Mouse (Mus musculus) liver, embryonic 13.5 days (tissue): Measurements from ENCODE around the gene Dok3. TPM values are rescaled to one million over a fixed set of nuclear protein-coding genes. Genes with fewer than 3 reads are reported as not detected.

Source experiments
- ATAC-seq: fragments of 200-750 bp; cut with Nextera tagmentation; 2 replicates; pipeline ENCODE4 v1.8.0; 2017; ENCODE audit warnings: low read depth, mild to moderate bottlenecking, moderate number of reproducible peaks, moderate library complexity
- DNase-seq: peaks from one replicate; pipeline ENCODE4 v3.0.0; 2022
- H3K27ac ChIP-seq: fragments of 300-500 bp; sonication (generic); 2 replicates; pipeline ENCODE4 v1.5.1; 2015; ENCODE audit warnings: moderate library complexity, mild to moderate bottlenecking, inconsistent platforms
- H3K27me3 ChIP-seq: fragments of 300-500 bp; sonication (generic); 2 replicates; pipeline ENCODE4 v1.6.1; 2015; ENCODE audit warnings: mild to moderate bottlenecking, inconsistent platforms
- H3K36me3 ChIP-seq: fragments of 300-500 bp; sonication (generic); 2 replicates; pipeline ENCODE4 v1.6.1; 2015; ENCODE audit warnings: mild to moderate bottlenecking, inconsistent platforms
- H3K4me1 ChIP-seq: fragments of 300-500 bp; sonication (generic); replicated peaks from 2 replicates; pipeline ENCODE4 v1.6.1; 2015; ENCODE audit warnings: inconsistent platforms
- H3K4me2 ChIP-seq: fragments of 300-500 bp; sonication (generic); 2 replicates; pipeline ENCODE4 v1.6.1; 2015; ENCODE audit warnings: inconsistent platforms, mild to moderate bottlenecking, moderate library complexity
- H3K4me3 ChIP-seq: fragments of 300-500 bp; sonication (generic); replicated peaks from 2 replicates; pipeline ENCODE4 v1.5.1; 2015; ENCODE audit warnings: mild to moderate bottlenecking, inconsistent platforms
- H3K9ac ChIP-seq: fragments of 300-500 bp; sonication (generic); 2 replicates; pipeline ENCODE4 v1.6.1; 2015; ENCODE audit warnings: mild to moderate bottlenecking, inconsistent platforms
- H3K9me3 ChIP-seq: fragments of 300-500 bp; sonication (generic); replicated peaks from 2 replicates; pipeline ENCODE4 v1.6.1; 2016; ENCODE audit warnings: inconsistent platforms
- WGBS: fragments of 180-500 bp; shearing (Covaris S2); methylation state at CpG from one replicate; pipeline ENCODE4 v1.1.7; 2015; ENCODE audit not compliant: insufficient replicate concordance; 5-methylcytosine and 5-hydroxymethylcytosine counted together
- polyA plus RNA-seq: library from polyadenylated mRNA; unstranded; fragments of >200 nt; fragmentation: Nextera tagmentation; extraction: Ambion mirVana; gene quantifications from 2 replicates; pipeline ENCODE4 v1.2.1, GENCODE M21; 2015

Gene Dok3
- polyA plus RNA-seq, 1 experiment from 2014 or later: 3.8 TPM

DNA sequence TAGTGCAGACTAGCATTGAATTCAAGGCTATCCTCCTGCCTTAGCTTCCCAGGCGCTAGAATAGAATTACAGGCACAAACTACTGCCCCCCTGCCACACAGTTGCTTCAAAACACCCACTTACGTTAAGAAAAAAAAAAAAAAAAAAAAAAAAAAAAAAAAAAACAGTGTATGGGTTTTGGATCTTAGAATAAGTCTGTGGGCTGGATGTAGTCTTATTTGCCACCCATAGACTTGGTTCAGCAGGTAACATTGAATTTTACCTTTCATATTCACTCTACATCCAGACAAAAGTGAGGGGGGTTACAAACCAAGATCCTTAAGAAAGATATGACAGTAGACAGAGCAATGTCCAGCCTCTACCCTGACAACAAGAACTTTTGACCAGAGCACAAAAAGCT is 38.9 kb upstream of the Dok3 start:
- Histone ChIP-seq H3K4me3 (no peak overlapping the region), H3K9me3 (no peaks in the 10 kb centered on the region), H3K9ac (no peak overlapping the region), H3K27me3 (no peaks in the 10 kb centered on the region), H3K4me1 (peaks cover 33% of the 10 kb centered on the region), H3K4me2 (no peak overlapping the region), H3K27ac (no peak overlapping the region), H3K36me3 (peaks cover 14% of the 10 kb centered on the region)
- WGBS: 78% methylated on average over 2 of the region's 2 CpGs
- ATAC-seq (no peak), DNase-seq (no peak)

DNA sequence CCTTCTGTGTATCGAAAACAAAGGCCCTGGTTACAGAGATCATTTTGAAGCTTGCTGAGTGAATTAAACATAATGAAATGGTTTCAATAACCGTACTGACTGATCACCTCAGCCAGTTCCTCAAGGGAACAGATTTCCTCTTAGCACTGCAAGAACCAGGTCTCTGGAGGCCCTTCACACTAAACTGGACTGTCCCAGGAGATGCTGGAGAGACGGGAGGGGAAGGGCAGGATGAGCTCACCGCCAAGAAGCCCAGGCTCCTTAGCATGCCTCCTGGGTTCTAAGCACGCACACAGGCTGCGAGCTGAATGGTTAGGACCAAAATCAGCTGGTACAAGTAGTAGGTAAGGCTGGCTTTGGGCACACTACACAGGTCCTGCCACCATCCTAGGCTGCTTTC is 37.9 kb upstream of the Dok3 start:
- peaks cover 14% of the 10 kb centered on the region for H3K36me3 ChIP-seq
- no peak overlapping the region for H3K27ac ChIP-seq
- no peak overlapping the region for H3K4me2 ChIP-seq
- H3K4me3 ChIP-seq: no peak overlapping the region
- H3K9ac ChIP-seq: no peak overlapping the region
- H3K27me3 ChIP-seq: no peaks in the 10 kb centered on the region
- no peaks in the 10 kb centered on the region for H3K9me3 ChIP-seq
- no peak for ATAC-seq
- 80% methylated on average over 6 of the region's 6 CpGs for WGBS
- DNase-seq: no peak
- H3K4me1 ChIP-seq: peaks cover 28% of the 10 kb centered on the region

DNA sequence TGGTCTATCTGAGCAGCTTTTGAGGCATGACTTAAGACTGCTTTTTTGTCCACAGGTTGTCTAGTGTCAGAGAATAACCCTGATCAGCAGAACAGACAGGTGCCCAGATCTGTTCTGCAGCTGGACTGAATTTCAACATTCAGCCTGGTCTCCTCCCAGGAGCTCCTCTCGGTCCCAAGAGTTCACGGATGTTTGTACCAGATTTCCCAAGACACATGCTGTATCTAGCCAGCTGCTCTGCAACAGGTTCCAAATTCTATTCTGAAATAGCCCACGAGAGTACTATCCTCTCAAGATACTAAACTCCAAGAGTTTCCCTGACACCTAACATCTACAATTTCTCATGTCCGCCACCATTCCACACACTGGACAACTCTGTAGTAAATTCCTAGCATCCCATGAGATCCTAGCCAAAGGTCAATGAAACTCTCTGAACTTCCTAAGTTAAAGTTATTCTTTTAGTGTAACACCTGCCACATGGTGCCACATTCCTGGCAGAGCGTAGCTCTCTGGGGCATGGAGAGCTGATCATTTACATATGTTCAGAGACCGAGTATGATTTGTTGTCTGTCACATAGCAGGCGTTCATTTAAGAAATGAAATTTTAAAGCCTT is 34.3 kb upstream of the Dok3 start:
- DNase-seq: no peak
- Histone ChIP-seq H3K27ac (no peak overlapping the region), H3K9ac (no peak overlapping the region), H3K36me3 (peaks cover 20% of the 10 kb centered on the region), H3K27me3 (no peaks in the 10 kb centered on the region), H3K4me2 (no peak overlapping the region), H3K4me3 (no peak overlapping the region), H3K9me3 (no peaks in the 10 kb centered on the region), H3K4me1 (0 out of 2 replicates have a peak, but pooled peaks cover 6% of the 10 kb centered on the region)
- WGBS: 78% methylated on average over 7 of the region's 7 CpGs
- no peak for ATAC-seq

DNA sequence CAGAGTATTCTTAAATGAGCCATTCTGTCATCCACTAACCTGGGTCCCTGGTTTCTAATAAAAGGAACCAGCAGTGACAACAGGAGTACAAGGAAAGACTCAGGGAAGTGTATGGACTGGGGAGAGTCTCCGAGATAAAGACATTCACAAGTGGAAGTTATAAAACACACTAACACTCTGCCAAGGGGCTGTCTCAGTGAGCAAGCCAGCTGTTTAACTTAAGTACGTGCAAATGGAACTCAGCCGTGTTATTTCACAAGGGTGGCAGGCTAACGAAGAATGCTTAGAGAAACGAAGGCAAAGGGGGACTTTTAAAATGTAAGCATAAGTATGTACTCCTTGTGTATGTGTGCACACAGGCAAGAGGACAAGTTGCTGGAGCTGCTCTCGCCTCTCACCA is 28.4 kb upstream of the Dok3 start:
- H3K36me3 ChIP-seq: peaks cover 44% of the 10 kb centered on the region
- WGBS: 84% methylated on average over 6 of the region's 6 CpGs
- DNase-seq: no peak

DNA sequence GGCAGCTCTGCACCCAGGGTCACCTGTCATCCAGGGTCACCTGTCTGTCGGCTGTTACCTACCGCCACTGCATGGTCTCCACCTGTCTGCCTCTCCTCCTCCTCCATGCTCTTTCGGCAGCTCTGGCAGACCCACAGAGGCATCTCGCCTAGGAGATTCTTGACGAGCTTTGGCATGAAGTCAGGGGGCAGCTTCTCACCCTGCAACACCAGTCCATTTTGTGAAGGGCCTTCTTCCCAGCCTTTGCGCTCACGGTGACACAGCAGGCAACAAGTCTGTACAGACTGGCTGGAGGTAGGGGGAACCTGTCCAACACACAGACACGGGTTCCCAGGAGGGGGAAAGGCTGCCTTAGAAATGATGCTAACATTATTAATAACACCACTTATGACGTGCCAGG is 26.8 kb upstream of the Dok3 start:
- Histone ChIP-seq H3K27me3 (no peaks in the 10 kb centered on the region), H3K36me3 (peaks cover 51% of the 10 kb centered on the region)
- 84% methylated on average over 9 of the region's 9 CpGs for WGBS

More for the DNA sequence above, 28.4 kb upstream of the Dok3 start:
- H3K4me2 ChIP-seq: no peak overlapping the region
- no peaks in the 10 kb centered on the region for H3K4me1 ChIP-seq
- no peak for ATAC-seq
- no peak overlapping the region for H3K4me3 ChIP-seq
- H3K9me3 ChIP-seq: no peaks in the 10 kb centered on the region
- H3K27me3 ChIP-seq: no peaks in the 10 kb centered on the region
- H3K27ac ChIP-seq: no peak overlapping the region
- H3K9ac ChIP-seq: no peak overlapping the region

DNA sequence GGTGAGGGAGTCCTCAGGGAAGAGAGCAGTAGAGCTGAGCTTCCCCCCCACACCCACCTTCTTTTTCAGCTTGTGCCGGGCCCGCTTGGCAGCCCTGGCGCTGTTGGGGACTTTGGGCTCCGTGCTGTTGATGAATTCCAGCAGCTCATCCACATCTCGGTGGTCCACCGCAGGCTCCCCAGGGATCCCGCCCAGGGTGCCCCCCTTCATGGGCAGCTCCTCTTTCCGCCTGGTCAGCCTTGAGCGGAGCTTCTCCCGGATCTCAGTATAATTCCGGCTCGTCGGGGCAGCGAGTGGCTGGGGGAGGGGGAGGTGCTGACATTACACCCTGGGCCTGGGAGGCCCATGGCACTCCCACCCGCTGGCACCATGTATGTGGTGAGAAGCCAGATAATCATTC is 20.0 kb upstream of the Dok3 start:
- no peaks in the 10 kb centered on the region for H3K27me3 ChIP-seq
- H3K4me2 ChIP-seq: no peak overlapping the region
- H3K36me3 ChIP-seq: peaks cover 83% of the 10 kb centered on the region
- H3K4me3 ChIP-seq: no peak overlapping the region
- ATAC-seq: no peak
- H3K9me3 ChIP-seq: no peaks in the 10 kb centered on the region
- no peak overlapping the region for H3K27ac ChIP-seq
- H3K4me1 ChIP-seq: peaks cover 23% of the 10 kb centered on the region
- no peak for DNase-seq
- WGBS: 88% methylated on average over 15 of the region's 15 CpGs
- no peak overlapping the region for H3K9ac ChIP-seq

More for the DNA sequence above, 26.8 kb upstream of the Dok3 start:
- Histone ChIP-seq H3K9me3 (no peaks in the 10 kb centered on the region), H3K27ac (no peak overlapping the region), H3K4me1 (no peaks in the 10 kb centered on the region), H3K4me2 (no peak overlapping the region), H3K9ac (no peak overlapping the region), H3K4me3 (no peak overlapping the region)
- DNase-seq (no peak), ATAC-seq (no peak)

DNA sequence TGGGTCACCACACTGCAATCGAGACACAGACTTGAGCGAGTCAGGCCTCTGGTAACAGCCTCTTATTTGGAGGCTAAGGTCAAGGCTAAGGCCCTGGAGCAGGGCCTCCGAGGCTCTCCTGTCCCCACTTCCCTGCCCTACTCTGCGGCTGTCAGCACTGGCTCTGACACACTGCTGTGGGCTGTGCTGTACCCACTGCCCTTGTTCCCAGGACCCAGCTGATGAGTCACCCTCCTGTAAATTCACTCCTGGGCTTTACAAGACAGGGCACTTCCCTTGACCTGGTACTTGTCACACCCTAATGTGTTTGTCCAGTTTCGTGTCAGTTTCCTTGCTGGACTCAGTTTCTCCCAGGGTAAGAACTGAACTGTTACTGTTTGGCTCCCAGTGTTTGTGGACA is 19.3 kb upstream of the Dok3 start:
- ATAC-seq: no peak
- WGBS: 65% methylated on average over 5 of the region's 5 CpGs

DNA sequence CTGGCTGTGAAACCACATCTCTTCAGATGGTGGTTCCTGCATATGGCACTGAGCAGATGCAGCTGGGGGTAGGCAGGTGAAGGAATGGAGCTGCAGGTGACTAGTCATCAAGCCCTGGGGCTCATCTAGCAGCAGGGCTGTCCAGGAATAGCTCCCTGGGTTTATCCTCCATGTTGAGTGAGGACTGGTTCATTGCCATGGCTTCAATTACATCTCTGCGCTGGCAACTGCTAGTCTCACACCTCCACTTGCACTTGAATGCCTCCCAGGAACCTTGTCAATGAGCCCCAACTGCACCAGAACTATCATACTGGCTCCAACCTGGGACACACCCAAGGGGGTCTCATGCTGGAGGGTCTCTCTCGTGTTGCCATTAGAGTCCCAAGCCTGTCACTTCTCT is 18.8 kb upstream of the Dok3 start:
- DNase-seq (no peak), ATAC-seq (no peak)
- 79% methylated on average over 2 of the region's 2 CpGs for WGBS
- Histone ChIP-seq H3K4me3 (no peak overlapping the region), H3K4me2 (no peak overlapping the region), H3K36me3 (peaks cover 83% of the 10 kb centered on the region), H3K4me1 (peaks cover 25% of the 10 kb centered on the region), H3K27ac (no peak overlapping the region), H3K9ac (no peak overlapping the region), H3K27me3 (no peaks in the 10 kb centered on the region), H3K9me3 (no peaks in the 10 kb centered on the region)

More for the DNA sequence above, 19.3 kb upstream of the Dok3 start:
- Histone ChIP-seq H3K9me3 (no peaks in the 10 kb centered on the region), H3K27me3 (no peaks in the 10 kb centered on the region), H3K4me3 (no peak overlapping the region), H3K4me1 (peaks cover 25% of the 10 kb centered on the region), H3K36me3 (peaks cover 83% of the 10 kb centered on the region), H3K9ac (no peak overlapping the region), H3K4me2 (no peak overlapping the region), H3K27ac (no peak overlapping the region)
- no peak for DNase-seq

DNA sequence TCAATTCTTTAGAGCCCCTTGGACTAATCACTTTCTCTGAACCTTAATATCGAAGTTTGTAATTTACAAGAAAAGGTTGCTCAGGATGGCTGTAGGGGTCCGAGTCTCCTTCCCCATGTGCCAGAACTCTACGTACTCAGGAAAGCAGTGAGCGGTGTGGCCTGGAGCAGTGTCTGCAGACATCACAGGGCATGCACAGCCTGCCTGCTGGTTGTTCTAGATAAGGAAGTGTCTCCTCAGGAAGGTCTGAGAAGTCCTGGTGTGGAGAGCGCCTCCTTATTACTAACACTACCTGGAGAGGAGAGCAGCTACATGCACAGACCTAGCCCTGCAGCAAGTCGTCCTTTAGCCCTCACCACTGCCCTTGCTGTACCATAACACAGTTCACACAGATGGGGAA is 15.7 kb upstream of the Dok3 start:
- DNase-seq: peak; percentile 53
- WGBS: 31% methylated on average over 6 of the region's 6 CpGs
- peak overlapping the region; percentile 60 for H3K27ac ChIP-seq
- peaks cover 89% of the 10 kb centered on the region for H3K36me3 ChIP-seq
- H3K4me3 ChIP-seq: no peak overlapping the region
- peaks cover 40% of the 10 kb centered on the region for H3K4me1 ChIP-seq
- H3K9ac ChIP-seq: peak overlapping the region; percentile 31; the same call in 1 of the 2 replicates
- H3K4me2 ChIP-seq: peak overlapping the region; percentile 25
- no peaks in the 10 kb centered on the region for H3K27me3 ChIP-seq
- ATAC-seq: peak; percentile 95
- no peaks in the 10 kb centered on the region for H3K9me3 ChIP-seq

DNA sequence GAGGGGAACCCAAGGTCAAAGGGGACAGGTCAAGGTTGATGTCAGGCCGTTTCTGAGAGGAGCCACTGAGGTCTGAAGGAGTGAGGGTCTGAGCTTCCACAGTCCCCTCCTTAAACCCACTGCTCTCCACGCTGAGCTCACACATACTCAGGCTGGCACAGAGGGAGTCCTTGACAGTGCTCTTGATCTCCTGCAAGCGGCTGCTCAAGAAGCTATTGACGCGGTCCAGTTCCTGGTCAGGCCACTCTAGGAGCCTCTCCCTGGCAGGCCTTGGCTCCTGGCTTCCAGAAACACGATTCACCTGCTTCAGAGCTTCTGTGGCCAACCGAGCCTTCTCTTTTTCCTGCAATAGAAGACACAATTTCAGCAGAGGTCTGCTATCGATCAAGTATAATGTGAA is 14.4 kb upstream of the Dok3 start:
- Histone ChIP-seq H3K9me3 (no peaks in the 10 kb centered on the region), H3K9ac (no peak overlapping the region), H3K36me3 (peaks cover 92% of the 10 kb centered on the region), H3K4me1 (peaks cover 40% of the 10 kb centered on the region), H3K27me3 (no peaks in the 10 kb centered on the region), H3K4me2 (no peak overlapping the region), H3K27ac (no peak overlapping the region), H3K4me3 (no peak overlapping the region)
- DNase-seq (no peak), ATAC-seq (no peak)
- 82% methylated on average over 8 of the region's 8 CpGs for WGBS

DNA sequence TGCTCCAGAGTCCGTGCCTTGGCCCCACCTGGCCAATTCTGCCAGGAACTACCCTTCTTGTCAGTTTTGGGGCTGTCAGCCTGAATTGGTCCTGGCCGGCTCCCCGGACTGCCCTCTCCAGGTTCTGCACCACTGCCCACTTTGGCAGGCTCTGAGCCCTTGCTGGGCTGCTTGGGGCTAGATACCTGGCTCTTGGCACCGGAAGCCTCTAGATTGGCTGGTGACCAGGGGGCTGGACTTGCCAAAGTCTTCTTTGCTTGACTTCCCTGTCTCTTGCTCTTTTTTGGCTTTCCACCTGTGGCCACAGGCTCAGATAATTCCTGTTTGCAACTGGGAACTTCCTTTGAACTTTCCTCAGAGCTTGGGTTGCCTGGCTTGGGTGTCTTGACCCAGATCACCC is 13.8 kb upstream of the Dok3 start:
- DNase-seq (no peak), ATAC-seq (no peak)
- H3K27me3 ChIP-seq: no peaks in the 10 kb centered on the region
- peaks cover 40% of the 10 kb centered on the region for H3K4me1 ChIP-seq
- H3K4me2 ChIP-seq: no peak overlapping the region
- 89% methylated on average over 4 of the region's 4 CpGs for WGBS
- H3K9me3 ChIP-seq: no peaks in the 10 kb centered on the region
- H3K9ac ChIP-seq: no peak overlapping the region
- no peak overlapping the region for H3K4me3 ChIP-seq
- H3K36me3 ChIP-seq: peaks cover 87% of the 10 kb centered on the region
- H3K27ac ChIP-seq: no peak overlapping the region

DNA sequence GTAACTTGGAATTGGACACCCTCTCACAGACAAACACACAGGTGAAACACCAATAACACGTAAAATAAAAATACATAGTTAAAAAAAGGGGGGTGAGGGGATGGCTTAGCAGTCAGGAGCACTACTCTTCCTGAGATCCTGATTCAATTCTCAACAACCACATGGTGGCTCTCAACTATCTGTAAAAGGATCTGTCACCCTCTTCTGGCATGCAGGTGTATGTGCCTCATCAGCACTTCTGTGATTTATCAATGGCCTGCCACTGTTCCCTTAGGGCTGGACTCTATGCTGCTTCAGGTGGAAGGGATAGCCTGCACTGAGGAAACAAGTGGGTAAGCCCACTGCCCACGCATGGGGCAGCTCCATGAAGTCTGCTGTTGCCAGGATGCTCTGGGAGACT is 11.8 kb upstream of the Dok3 start:
- Histone ChIP-seq H3K9me3 (no peaks in the 10 kb centered on the region), H3K9ac (no peak overlapping the region), H3K27me3 (no peaks in the 10 kb centered on the region), H3K4me3 (no peak overlapping the region), H3K36me3 (peaks cover 68% of the 10 kb centered on the region), H3K4me1 (peaks cover 50% of the 10 kb centered on the region), H3K4me2 (no peak overlapping the region), H3K27ac (no peak overlapping the region)
- WGBS: 77% methylated on average over 2 of the region's 2 CpGs
- ATAC-seq (no peak), DNase-seq (no peak)
